Mouse (Mus musculus): ENCODE data around the gene Dennd1a. TPM values are rescaled to one million over a fixed set of nuclear protein-coding genes. Genes with fewer than 3 reads are reported as not detected.

The Dennd1a gene
- polyA plus RNA-seq, 2 experiments from 2014 or later = 8.8 to 13.4 TPM

- ATAC-seq = no peak
These were observed 124.7 kb downstream of the Dennd1a start for GRCm38 (mm10) chr2:38162486-38162885.

GRCm38 (mm10) chr2:38161484-38161883 lies 125.7 kb downstream of the Dennd1a start:
- ATAC-seq = no peak

- ATAC-seq = no peak
These were observed 127.5 kb downstream of the Dennd1a start for GRCm38 (mm10) chr2:38159736-38160135.

GRCm38 (mm10) chr2:38157002-38157401 lies 130.2 kb downstream of the Dennd1a start:
- ATAC-seq = no peak

GRCm38 (mm10) chr2:38156001-38156400 lies 131.2 kb downstream of the Dennd1a start:
- ATAC-seq = no peak

- ATAC-seq = no peak
These were observed 142.4 kb downstream of the Dennd1a start for GRCm38 (mm10) chr2:38144831-38145230.

- ATAC-seq = no peak
These were observed 143.0 kb downstream of the Dennd1a start for GRCm38 (mm10) chr2:38144067-38144779.

- ATAC-seq = no peak
These were observed 144.3 kb downstream of the Dennd1a start for GRCm38 (mm10) chr2:38142905-38143304.

GRCm38 (mm10) chr2:38142210-38142609 lies 145.0 kb downstream of the Dennd1a start:
- ATAC-seq = no peak

GRCm38 (mm10) chr2:38139536-38139935 lies 147.7 kb downstream of the Dennd1a start:
- no peak for ATAC-seq

- no peak for ATAC-seq
These were observed 150.1 kb downstream of the Dennd1a start for GRCm38 (mm10) chr2:38137086-38137485.

GRCm38 (mm10) chr2:38135427-38135826 lies 151.8 kb downstream of the Dennd1a start:
- ATAC-seq = no peak

- ATAC-seq = no peak
These were observed 154.0 kb downstream of the Dennd1a start for GRCm38 (mm10) chr2:38133036-38133825.

- ATAC-seq = no peak
These were observed 154.9 kb downstream of the Dennd1a start for GRCm38 (mm10) chr2:38132233-38132822.

GRCm38 (mm10) chr2:38131538-38131937 lies 155.7 kb downstream of the Dennd1a start:
- ATAC-seq = no peak

GRCm38 (mm10) chr2:38129961-38130802 lies 157.0 kb downstream of the Dennd1a start:
- no peak for ATAC-seq

GRCm38 (mm10) chr2:38126383-38126732 lies 160.8 kb downstream of the Dennd1a start:
- no peak for ATAC-seq

- no peak for ATAC-seq
These were observed 161.4 kb downstream of the Dennd1a start for GRCm38 (mm10) chr2:38125671-38126382.

- no peak for ATAC-seq
These were observed 162.5 kb downstream of the Dennd1a start for GRCm38 (mm10) chr2:38124727-38125126.

- no peak for ATAC-seq
These were observed 172.2 kb downstream of the Dennd1a start for GRCm38 (mm10) chr2:38115000-38115399.

GRCm38 (mm10) chr2:38111655-38112351 lies 175.4 kb downstream of the Dennd1a start:
- no peak for ATAC-seq
